Mouse (Mus musculus) kidney, embryonic 16.5 days (tissue): ENCODE measurements around the gene Prss53. TPM values are rescaled to one million over a fixed set of nuclear protein-coding genes. Genes with fewer than 3 reads are reported as not detected.

ENCODE experiments used
- ATAC-seq: fragments of 200-750 bp; cut with Nextera tagmentation; 2 replicates; pipeline ENCODE4 v1.8.0; 2017; ENCODE audit warnings: moderate TSS enrichment; ENCODE audit not compliant: low FRiP score, low TSS enrichment
- H3K27ac ChIP-seq: fragments of 300-500 bp; sonication (generic); 2 replicates; pipeline ENCODE4 v1.5.1; 2014; ENCODE audit warnings: low read length
- H3K27me3 ChIP-seq: fragments of 300-500 bp; sonication (generic); 2 replicates; pipeline ENCODE4 v1.6.1; 2014; ENCODE audit warnings: low read length, control low read depth, mixed read lengths; ENCODE audit not compliant: insufficient read depth
- H3K36me3 ChIP-seq: fragments of 300-500 bp; sonication (generic); 2 replicates; pipeline ENCODE4 v1.6.1; 2014; ENCODE audit warnings: low read length, control low read depth, mixed read lengths; ENCODE audit not compliant: insufficient read depth
- H3K4me1 ChIP-seq: fragments of 300-500 bp; sonication (generic); 2 replicates; pipeline ENCODE4 v1.6.1; 2014; ENCODE audit warnings: low read length, control low read depth, mixed read lengths; ENCODE audit not compliant: insufficient read depth
- H3K4me2 ChIP-seq: fragments of 300-500 bp; sonication (generic); replicated peaks from 2 replicates; pipeline ENCODE4 v1.6.1; 2014; ENCODE audit warnings: low read depth, low read length
- H3K4me3 ChIP-seq: fragments of 300-500 bp; sonication (generic); 2 replicates; pipeline ENCODE4 v1.5.1; 2014; ENCODE audit warnings: mild to moderate bottlenecking, low read length
- H3K9ac ChIP-seq: fragments of 300-500 bp; sonication (generic); replicated peaks from 2 replicates; pipeline ENCODE4 v1.6.1; 2014; ENCODE audit warnings: low read length
- H3K9me3 ChIP-seq: fragments of 300-500 bp; sonication (generic); 2 replicates; pipeline ENCODE4 v1.6.1; 2016; ENCODE audit warnings: low read length, control low read depth
- WGBS: fragments of 180-500 bp; shearing (Covaris S2); extraction: QIAGEN DNeasy Blood & Tissue Kit; methylation state at CpG from one replicate; pipeline ENCODE4 v1.1.7; 2014; 5-methylcytosine and 5-hydroxymethylcytosine counted together
- polyA plus RNA-seq: library from polyadenylated mRNA; unstranded; fragments of >200 nt; fragmentation: Nextera tagmentation; extraction: Ambion mirVana; gene quantifications from 2 replicates; pipeline ENCODE4 v1.2.1, GENCODE M21; 2015

The Prss53 gene
- polyA plus RNA-seq, 1 experiment from 2014 or later = 5.9 TPM

- Histone ChIP-seq H3K4me3 (peak overlapping the region; percentile 53), H3K4me1 (peaks cover 66% of the 10 kb centered on the region), H3K9ac (peak overlapping the region; percentile 67), H3K27ac (peak overlapping the region; percentile 97), H3K27me3 (no peaks in the 10 kb centered on the region), H3K4me2 (peak overlapping the region; percentile 52), H3K36me3 (peaks cover 22% of the 10 kb centered on the region), H3K9me3 (no peaks in the 10 kb centered on the region)
- no peak for ATAC-seq
- 36% methylated on average over 5 of the region's 5 CpGs for WGBS
These were observed 37.8 kb upstream of the Prss53 start for GRCm38 (mm10) chr7:127928596-127928995.

- H3K27me3 ChIP-seq = no peaks in the 10 kb centered on the region
- peaks cover 59% of the 10 kb centered on the region for H3K4me1 ChIP-seq
- H3K9ac ChIP-seq = peak overlapping the region; percentile 67
- H3K36me3 ChIP-seq = peaks cover 22% of the 10 kb centered on the region
- peak overlapping the region; percentile 53 for H3K4me3 ChIP-seq
- no peaks in the 10 kb centered on the region for H3K9me3 ChIP-seq
- WGBS = 77% methylated on average over 11 of the region's 11 CpGs
- ATAC-seq = no peak
- peak overlapping the region; percentile 97 for H3K27ac ChIP-seq
- H3K4me2 ChIP-seq = peak overlapping the region; percentile 52
These were observed 37.0 kb upstream of the Prss53 start for GRCm38 (mm10) chr7:127927726-127928125.

- H3K27ac ChIP-seq = peak overlapping the region; percentile 97
- ATAC-seq = no peak
- H3K4me1 ChIP-seq = peaks cover 50% of the 10 kb centered on the region
- peaks cover 25% of the 10 kb centered on the region for H3K36me3 ChIP-seq
- 86% methylated on average over 11 of the region's 11 CpGs for WGBS
- H3K27me3 ChIP-seq = no peaks in the 10 kb centered on the region
- peak overlapping the region; percentile 52 for H3K4me2 ChIP-seq
- peak overlapping the region; percentile 56; the same call in 1 of the 2 replicates for H3K9ac ChIP-seq
- no peak overlapping the region for H3K4me3 ChIP-seq
- H3K9me3 ChIP-seq = no peaks in the 10 kb centered on the region
These were observed 36.1 kb upstream of the Prss53 start for GRCm38 (mm10) chr7:127926846-127927245.

DNA sequence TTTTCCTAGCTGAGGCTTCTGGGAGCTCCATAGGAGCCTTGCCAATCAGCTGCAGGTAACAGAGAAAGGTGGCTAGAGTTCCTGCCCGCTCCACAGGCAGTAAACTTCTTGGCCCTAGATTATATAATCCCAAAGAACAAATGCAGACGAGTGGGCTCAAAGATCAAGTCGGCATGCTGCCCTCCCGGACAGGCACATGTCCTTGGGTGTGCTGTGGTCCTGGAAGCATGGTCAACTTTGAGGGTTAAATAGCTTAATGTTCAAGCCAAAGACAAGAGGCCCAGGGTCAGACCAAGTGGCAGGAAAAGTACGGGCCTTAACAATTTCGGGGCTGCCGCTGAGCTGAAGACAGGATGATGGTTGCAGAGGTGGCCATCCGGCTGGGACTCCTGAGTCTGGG is 35.3 kb upstream of the Prss53 start:
- H3K9ac ChIP-seq = peak overlapping the region; percentile 56
- H3K27ac ChIP-seq = peak overlapping the region; percentile 97
- H3K9me3 ChIP-seq = no peaks in the 10 kb centered on the region
- 77% methylated on average over 8 of the region's 8 CpGs for WGBS
- H3K36me3 ChIP-seq = peaks cover 25% of the 10 kb centered on the region
- 0 out of 2 replicates have a peak, but pooled peaks have one; percentile 9 for ATAC-seq
- no peak overlapping the region for H3K4me3 ChIP-seq
- no peak overlapping the region for H3K4me2 ChIP-seq
- H3K27me3 ChIP-seq = no peaks in the 10 kb centered on the region
- peaks cover 42% of the 10 kb centered on the region for H3K4me1 ChIP-seq

DNA sequence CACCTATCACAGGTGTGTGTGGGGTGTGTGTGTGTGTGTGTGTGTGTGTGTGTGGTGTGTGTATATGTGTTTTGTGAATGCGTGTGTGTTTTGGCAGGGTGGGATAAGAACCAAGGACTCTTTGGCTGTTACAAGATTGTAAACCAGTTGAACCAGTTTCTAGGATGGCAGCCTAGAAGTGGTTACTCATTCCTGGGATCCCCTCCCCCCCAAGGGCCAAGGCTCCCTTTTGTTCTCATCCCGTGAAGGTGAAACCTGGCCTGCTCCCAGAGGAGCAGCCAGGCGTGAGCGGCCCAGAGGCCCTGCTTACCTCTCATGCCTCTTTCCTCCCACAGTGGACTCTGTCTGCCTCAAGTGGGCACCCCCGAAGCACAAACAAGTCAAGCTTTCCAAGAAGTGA is 34.5 kb upstream of the Prss53 start:
- peak overlapping the region; percentile 14; the same call in 1 of the 2 replicates for H3K4me2 ChIP-seq
- H3K27me3 ChIP-seq = no peaks in the 10 kb centered on the region
- WGBS = 47% methylated on average over 5 of the region's 5 CpGs
- peaks cover 38% of the 10 kb centered on the region for H3K4me1 ChIP-seq
- H3K27ac ChIP-seq = peak overlapping the region; percentile 97
- ATAC-seq = peak; percentile 88
- peak overlapping the region; percentile 56 for H3K9ac ChIP-seq
- no peaks in the 10 kb centered on the region for H3K9me3 ChIP-seq
- peaks cover 25% of the 10 kb centered on the region for H3K36me3 ChIP-seq
- no peak overlapping the region for H3K4me3 ChIP-seq

DNA sequence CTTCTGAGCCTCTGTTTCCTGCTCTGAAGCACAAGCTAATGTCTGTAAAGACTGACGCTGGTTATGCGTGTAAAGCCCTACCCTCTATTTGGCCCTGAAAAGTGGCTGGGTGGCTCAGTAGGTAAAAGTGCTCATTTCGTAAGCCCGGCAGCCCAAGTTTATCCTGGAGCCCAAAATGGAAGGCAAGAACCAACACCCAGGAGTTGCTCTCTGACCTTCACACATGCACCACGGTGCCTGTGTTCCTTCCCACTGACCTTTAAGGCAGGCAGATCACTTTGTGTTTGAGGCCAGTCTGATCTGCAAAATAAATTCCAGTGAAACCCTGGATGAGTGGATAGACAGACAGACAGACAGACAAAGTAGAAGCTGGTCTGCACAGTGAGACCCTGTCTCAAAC is 32.9 kb upstream of the Prss53 start:
- peak overlapping the region; percentile 97 for H3K27ac ChIP-seq
- no peaks in the 10 kb centered on the region for H3K9me3 ChIP-seq
- no peak overlapping the region for H3K4me3 ChIP-seq
- no peak overlapping the region for H3K9ac ChIP-seq
- no peak for ATAC-seq
- peaks cover 25% of the 10 kb centered on the region for H3K36me3 ChIP-seq
- WGBS = 91% methylated on average over 5 of the region's 5 CpGs
- H3K4me2 ChIP-seq = no peak overlapping the region
- H3K4me1 ChIP-seq = peaks cover 35% of the 10 kb centered on the region
- no peaks in the 10 kb centered on the region for H3K27me3 ChIP-seq

- Histone ChIP-seq H3K27ac (no peak overlapping the region; the same call in 1 of the 2 replicates), H3K9me3 (no peaks in the 10 kb centered on the region)
These were observed 31.9 kb upstream of the Prss53 start for GRCm38 (mm10) chr7:127922451-127923275.

DNA sequence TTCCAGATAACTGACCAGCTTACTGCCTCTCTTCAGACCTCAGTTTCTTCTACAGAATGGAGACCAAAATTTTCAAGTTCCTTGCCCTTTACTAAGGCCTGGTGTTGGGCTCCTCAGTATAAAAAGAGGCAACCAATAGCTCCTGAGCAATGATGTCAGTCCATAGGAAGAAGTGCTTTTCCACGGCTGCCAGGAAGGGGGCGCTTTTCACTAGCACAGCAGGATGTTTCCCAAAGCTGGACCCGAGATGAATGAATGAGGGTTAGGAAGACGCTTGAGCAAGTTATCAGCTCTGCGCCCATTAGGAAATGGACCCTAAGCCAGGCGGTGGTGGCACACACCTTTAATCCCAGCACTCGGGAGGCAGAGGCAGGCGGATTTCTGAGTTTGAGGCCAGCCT is 30.7 kb upstream of the Prss53 start:
- no peak overlapping the region for H3K27ac ChIP-seq
- 72% methylated on average over 8 of the region's 8 CpGs for WGBS
- ATAC-seq = no peak
- no peaks in the 10 kb centered on the region for H3K27me3 ChIP-seq
- H3K36me3 ChIP-seq = peaks cover 29% of the 10 kb centered on the region
- H3K9me3 ChIP-seq = no peaks in the 10 kb centered on the region
- H3K4me3 ChIP-seq = no peak overlapping the region
- no peak overlapping the region for H3K9ac ChIP-seq
- H3K4me2 ChIP-seq = no peak overlapping the region
- peaks cover 27% of the 10 kb centered on the region for H3K4me1 ChIP-seq

More at GRCm38 (mm10) chr7:127922451-127923275, 31.9 kb upstream of the Prss53 start:
- peaks cover 33% of the 10 kb centered on the region for H3K36me3 ChIP-seq
- no peak overlapping the region for H3K4me2 ChIP-seq
- H3K4me3 ChIP-seq = no peak overlapping the region
- H3K4me1 ChIP-seq = peaks cover 31% of the 10 kb centered on the region
- H3K9ac ChIP-seq = no peak overlapping the region
- 81% methylated on average over 6 of the region's 6 CpGs for WGBS
- ATAC-seq = no peak
- no peaks in the 10 kb centered on the region for H3K27me3 ChIP-seq

DNA sequence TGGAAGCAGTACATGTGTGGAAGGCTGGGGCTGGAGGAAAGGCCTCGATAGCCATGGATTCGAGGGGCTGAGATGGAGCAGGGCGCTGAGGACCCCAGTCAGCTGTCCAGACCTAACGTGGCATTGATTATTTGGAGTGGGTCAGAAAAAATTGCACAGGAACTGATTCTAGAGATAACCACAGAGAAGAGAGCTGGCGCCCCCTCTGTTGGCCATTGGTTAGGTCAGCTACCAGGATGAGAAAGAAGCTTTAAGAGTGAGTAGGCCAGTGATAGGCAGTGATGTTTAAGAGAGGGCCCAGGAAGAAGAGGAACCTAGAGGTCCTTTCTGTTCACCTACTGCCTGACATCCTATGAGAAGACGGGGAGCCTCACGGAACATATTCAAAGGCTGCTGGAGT is 28.5 kb upstream of the Prss53 start:
- Histone ChIP-seq H3K9me3 (no peaks in the 10 kb centered on the region), H3K4me3 (no peak overlapping the region), H3K27ac (no peak overlapping the region), H3K4me2 (no peak overlapping the region), H3K4me1 (peaks cover 7% of the 10 kb centered on the region; the same call in 1 of the 2 replicates), H3K27me3 (no peaks in the 10 kb centered on the region), H3K36me3 (peaks cover 29% of the 10 kb centered on the region), H3K9ac (no peak overlapping the region)
- 80% methylated on average over 7 of the region's 7 CpGs for WGBS
- ATAC-seq = no peak

GRCm38 (mm10) chr7:127918203-127918602 is 27.4 kb upstream of the Prss53 start:
- no peak for ATAC-seq
- Histone ChIP-seq H3K4me3 (no peak overlapping the region), H3K9ac (no peak overlapping the region), H3K27ac (no peak overlapping the region), H3K9me3 (no peaks in the 10 kb centered on the region), H3K27me3 (no peaks in the 10 kb centered on the region), H3K4me2 (no peak overlapping the region), H3K36me3 (peaks cover 29% of the 10 kb centered on the region), H3K4me1 (peaks cover 1% of the 10 kb centered on the region)
- 61% methylated on average over 3 of the region's 3 CpGs for WGBS
